Mouse (Mus musculus) brain, embryonic 14.5 days (tissue): Measurements from ENCODE around the gene Clta. TPM values are rescaled to one million over a fixed set of nuclear protein-coding genes. Genes with fewer than 3 reads are reported as not detected.
A peak's percentile ranks its signal among the peaks of the same experiment; 100 is the strongest.

ENCODE experiments used
- DNase-seq: peaks from one replicate; pipeline ENCODE4 v3.0.0-alpha.2; 2011; ENCODE audit warnings: low read depth
- CTCF ChIP-seq: fragments of 200-500 bp; IDR thresholded peaks from 2 replicates; pipeline ENCODE4 v1.5.1; 2012; ENCODE audit warnings: inconsistent platforms, mild to moderate bottlenecking, moderate library complexity, borderline replicate concordance; ENCODE audit not compliant: insufficient read depth, insufficient read length; ENCODE audit errors: extremely low read depth
- POLR2A ChIP-seq: fragments of 200-500 bp; IDR thresholded peaks from 2 replicates; pipeline ENCODE4 v1.6.1; 2012; ENCODE audit warnings: mild to moderate bottlenecking, inconsistent platforms, borderline replicate concordance; ENCODE audit not compliant: poor library complexity, insufficient read depth, insufficient read length, severe bottlenecking; ENCODE audit errors: extremely low read depth
- polyA plus RNA-seq: library from polyadenylated mRNA; depleted of rRNA; stranded (reverse); fragments of >200 nt; gene quantifications from 2 replicates; pipeline ENCODE4 v1.2.3, GENCODE M21; 2012

Gene Clta
- polyA plus RNA-seq, 1 experiment, result 438 TPM

DNA sequence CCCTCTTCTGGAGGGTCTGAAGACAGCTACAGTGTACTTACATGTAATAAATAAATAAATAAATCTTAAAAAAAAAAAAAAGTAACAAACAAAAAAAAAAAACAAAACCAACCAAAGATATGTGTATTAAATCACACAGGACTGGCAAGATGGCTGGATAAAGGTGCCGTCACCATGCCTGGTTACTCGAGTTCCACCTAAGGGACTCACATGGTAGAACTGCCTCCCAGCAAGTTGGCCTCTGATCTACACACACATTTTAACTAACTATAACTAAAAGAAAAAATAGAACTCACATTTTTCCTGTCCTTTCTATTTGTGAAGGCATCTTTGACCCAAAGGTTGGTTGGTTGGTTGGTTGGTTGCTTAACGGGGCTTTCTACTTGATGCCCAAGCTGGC, 7.5 kb downstream of the Clta start:
- DNase-seq, result no peak
- TF ChIP-seq CTCF, result no peak
- TF ChIP-seq POLR2A, result no peak

DNA sequence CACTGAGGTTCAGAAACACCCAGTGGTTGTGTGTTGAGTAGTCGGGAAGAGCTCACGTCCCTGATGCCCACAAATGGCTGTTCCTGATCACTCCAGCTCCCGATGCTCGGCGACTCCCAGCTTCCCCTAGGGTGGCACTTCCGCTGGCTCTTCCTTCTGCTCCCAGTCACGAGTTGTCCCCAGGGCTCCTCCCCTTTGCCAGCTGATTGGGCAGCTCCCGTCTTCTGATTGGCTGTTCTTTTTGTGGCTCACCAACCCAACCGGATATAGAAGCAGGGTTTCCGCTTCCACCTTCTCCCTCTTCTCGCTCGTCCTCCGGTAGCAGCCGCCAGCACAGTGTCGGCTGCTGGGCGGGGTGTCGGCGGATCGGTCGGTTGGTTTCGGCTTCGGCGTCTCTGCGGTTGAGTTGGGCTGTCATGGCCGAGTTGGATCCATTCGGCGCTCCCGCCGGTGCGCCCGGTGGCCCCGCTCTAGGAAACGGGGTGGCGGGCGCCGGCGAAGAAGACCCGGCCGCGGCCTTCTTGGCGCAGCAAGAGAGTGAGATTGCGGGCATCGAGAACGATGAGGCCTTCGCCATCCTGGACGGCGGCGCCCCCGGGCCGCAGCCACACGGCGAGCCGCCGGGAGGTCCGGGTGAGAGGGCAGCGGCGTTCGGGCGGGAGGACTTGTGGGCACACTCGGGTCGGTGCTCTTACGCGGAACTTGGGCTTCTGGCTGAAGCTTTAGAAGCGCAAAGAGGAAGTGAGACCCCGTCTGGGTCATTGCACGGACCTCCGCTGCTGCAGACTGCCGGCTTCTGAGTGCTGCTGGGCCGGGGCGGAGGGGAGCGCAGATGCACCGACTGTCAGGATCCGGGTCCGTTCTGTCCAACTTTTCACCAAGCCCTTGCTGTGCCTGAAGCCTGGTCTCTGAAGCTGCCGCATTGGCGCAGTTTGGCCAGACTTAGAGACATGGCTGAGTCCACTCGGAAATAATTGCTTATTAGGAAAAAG, 8.4 kb downstream of the Clta start:
- DNase-seq, result peak; percentile 99
- no peak for TF ChIP-seq CTCF
- TF ChIP-seq POLR2A, result peak; percentile 69; the same call in 1 of the 2 replicates

DNA sequence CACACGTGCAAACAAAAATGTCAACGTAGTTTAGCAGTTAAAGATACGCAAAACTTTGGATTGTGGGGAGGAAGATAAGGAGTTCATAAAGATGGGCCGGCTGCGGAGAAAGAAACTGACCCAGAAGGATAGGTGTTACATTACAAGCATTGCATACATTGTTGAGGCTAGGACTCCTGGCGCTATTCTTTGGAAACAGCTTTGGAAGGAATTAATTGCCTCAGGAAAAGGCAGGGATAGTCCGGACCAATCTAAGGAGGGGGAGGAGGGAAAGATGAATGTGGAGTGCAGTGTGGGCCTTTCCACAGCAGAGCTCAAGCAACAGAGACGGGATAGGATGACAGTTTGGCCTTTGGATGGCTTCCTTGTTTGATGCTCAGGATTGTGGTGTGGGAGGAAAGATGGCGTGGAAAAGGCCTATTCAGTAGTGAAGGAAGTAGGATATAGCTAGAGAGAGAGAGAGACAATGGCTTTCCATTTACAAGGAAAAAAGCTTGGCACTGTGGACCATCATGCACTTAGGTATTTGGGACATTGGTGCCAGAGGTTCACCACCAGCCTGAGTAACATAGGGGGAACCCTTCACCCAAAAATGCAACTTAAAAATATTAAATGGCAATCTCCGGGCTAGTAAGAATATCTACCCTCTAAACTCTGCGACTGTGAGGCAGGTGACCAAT, 9.3 kb downstream of the Clta start:
- DNase-seq, result no peak
- TF ChIP-seq CTCF, result no peak
- TF ChIP-seq POLR2A, result no peak

DNA sequence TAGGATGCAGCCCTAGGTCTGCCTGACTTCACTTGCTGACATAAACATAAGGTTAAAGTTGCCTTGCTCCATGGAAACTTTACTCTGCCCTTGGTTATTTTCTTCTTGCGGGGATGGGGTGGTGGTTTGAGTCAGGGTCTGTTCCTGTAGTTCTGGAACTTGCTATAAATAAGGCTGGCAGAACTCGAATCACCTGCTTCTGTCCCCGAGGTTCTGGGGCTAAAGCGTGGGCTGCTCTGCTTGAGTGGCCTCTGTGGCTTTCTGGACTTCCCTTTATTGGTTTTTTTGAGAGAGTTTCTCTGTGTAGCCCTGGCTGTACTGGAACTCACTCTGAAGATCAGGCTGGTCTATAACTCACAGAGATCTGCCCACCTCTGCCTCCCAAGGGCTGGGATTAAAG, 11.8 kb downstream of the Clta start:
- TF ChIP-seq CTCF (no peak), POLR2A (no peak)
- no peak for DNase-seq

DNA sequence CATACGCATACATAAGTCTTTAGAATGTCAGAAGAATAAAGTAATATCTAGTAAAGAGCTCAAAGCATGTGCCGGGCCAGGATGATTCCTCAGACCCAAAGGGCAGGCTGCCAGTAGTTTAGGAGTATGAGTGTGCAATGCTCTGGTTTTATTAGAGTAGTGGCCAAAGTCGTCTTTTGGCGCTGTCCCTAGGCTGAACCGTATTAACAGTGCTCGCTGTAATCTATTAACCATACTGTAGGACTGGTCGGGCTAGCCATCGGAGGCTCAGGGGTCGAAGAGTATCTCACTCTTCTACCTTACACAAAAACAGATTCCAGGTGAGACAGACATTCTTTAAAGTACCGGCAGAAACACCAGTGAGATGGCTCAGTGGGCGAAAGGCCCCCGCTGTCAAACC, 12.5 kb downstream of the Clta start:
- TF ChIP-seq POLR2A (no peak), CTCF (no peak)

DNA sequence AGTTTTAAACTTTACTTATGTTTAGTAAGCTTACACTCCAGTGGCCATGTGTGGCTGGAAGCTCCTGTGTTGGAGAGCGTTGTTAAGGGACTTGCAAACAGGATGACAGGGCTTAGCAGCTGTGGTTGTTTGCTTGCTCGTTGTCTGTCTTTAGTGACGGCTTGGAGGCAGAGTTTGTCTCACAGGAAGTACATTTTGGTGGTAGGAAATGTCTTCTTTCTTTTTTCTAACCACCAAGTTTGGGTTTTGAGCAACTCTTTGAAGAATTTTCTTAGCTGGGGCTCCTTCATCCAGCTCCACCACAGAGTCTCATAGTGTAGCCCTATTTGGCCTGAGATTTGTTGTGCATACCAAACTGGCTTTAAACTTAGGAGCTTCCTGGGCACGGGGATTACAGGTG, 18.1 kb downstream of the Clta start:
- no peak for TF ChIP-seq CTCF
- no peak for TF ChIP-seq POLR2A
- DNase-seq, result no peak

More for the DNA sequence above, 12.5 kb downstream of the Clta start:
- DNase-seq, result no peak

DNA sequence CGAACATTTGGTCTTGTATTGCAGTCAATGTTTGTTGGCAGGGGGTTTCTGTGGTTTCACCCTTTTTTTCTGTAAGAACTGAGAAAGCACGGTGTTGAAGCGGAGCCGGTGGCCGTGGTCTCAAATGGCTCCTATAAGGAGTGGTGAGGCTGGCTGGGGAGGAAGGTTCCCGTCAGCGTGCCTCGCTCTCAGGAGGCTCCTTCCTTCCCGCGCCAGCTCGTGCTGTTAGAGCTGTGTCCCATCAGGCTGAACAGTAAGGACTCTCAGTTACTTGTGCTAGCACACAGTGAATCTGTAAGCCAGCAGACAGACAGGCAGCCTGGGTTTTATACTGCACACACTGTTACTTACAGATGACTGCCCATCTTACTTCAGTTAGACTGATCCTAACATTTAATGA, 18.5 kb downstream of the Clta start:
- no peak for TF ChIP-seq POLR2A
- TF ChIP-seq CTCF, result no peak
- DNase-seq, result no peak

DNA sequence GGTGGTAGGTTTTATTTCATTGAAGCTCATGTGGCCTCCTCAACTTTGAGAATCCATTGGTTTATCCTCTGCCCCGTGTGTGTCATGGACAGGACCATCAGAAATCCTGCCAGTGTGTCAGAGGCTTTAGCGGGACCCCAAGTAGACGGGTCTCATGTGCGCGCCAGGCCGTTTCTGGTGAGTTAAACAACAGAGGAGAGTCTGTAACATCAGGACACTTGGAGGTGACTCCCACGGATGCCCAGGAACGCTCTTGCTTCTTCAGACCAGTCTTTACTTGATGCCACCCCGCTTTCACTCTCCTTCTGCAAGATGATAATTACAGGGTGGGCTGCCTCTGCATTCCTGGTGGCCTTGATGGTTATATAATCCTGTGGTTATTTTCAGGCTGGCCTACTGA, 19.4 kb downstream of the Clta start:
- DNase-seq, result no peak
- TF ChIP-seq POLR2A (no peak), CTCF (no peak)

DNA sequence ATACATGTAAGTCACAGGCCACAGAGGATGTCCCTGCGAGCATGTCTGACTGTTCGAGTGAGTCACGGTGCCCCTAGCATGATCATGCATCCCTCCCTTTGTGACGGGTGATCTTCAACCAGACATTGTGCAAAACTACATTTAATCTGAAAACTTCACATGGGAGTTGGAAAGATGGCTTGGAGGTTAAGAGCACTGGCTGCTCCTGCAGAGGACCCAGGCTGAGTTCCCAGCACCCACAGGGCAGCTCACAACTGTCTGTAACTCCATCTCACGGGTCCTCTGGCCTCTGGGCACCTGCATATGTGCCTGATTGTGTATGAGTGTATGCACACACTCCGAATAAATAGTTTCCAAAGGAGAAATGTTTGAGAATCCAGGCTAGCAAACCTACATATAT, 20.0 kb downstream of the Clta start:
- TF ChIP-seq POLR2A (no peak), CTCF (no peak)
- DNase-seq, result no peak

DNA sequence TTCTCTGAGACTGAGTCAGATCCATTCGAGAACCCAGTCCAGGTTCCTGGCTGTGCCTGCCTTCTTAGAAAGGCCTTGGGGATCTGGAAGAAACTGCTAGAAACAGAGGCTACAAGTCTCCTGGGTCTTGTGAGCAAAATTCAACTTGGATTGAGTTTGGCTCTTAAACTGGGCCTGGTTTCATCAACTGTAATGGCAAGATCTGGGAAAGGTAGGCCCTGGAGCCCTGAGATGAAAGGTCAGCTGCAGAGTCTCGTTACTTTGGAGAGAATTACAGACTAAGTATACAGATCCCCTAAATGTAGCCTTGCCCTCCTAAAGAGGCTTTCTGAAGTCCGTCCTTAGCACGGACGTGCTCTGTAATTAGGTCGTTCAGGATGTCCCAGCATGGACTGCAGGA, 21.3 kb downstream of the Clta start:
- no peak for TF ChIP-seq CTCF
- no peak for DNase-seq

DNA sequence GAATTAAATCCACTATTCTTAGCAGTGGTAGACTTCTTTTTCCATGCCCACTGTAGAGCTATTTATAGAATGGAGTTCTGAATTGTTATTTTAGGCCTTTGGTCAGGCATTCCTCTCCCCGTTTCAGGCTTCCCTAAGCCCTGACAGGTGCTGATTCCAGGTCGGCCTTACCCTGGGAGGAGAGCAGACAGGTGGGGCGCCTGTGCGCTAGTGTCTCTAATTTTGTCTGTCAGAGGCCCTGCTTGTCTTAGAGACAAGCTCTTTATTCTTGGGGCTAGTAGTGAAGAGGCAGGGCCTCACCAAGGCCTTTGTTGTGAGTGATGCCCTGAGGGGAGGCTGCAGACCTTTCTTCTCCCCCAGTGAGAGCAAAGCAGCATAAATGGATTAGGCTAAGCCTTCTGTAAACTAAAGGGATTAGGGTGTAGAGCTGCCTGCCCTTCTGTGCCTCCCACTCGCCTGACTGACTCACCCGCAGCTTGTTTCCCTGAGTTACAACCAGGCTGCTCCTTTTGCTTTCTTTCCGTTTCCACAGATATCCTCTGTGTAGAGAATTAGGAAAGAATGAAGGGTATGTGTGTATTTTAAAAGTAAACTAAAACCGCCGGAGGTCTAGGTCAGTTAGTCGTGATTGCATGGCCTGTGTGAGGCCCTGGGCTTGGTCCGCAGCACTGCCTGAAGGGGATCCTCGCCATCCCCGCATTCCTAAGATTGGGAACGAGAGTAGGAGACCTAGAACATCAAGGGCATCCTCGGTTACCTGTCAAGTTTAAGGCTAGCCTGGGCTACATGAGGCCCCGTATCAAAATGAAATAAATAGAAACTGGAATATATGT, 24.3 kb downstream of the Clta start:
- DNase-seq, result peak; percentile 73
- TF ChIP-seq CTCF (no peak), POLR2A (no peak)
